Mouse (Mus musculus) bone marrow, adult 2 months (tissue): ENCODE measurements around the gene Pan3.

ENCODE experiments used
- CTCF ChIP-seq: fragments of 200-500 bp; IDR thresholded peaks from 2 replicates; pipeline ENCODE4 v1.5.1; 2011; ENCODE audit warnings: low read length, control low read depth; ENCODE audit not compliant: control insufficient read depth, insufficient read depth
- POLR2A ChIP-seq: fragments of 200-500 bp; IDR thresholded peaks from 2 replicates; pipeline ENCODE4 v1.6.1; 2011; ENCODE audit warnings: low read depth, mild to moderate bottlenecking, control low read depth, low read length, borderline replicate concordance; ENCODE audit not compliant: control insufficient read depth

- TF ChIP-seq POLR2A (no peak), CTCF (no peak)
Measured at GRCm38 (mm10) chr5:147579691-147580090, 149.7 kb downstream of the Pan3 start.
